Mouse (Mus musculus): ENCODE results near the gene Mbd4. TPM values are rescaled to one million over a fixed set of nuclear protein-coding genes. Genes with fewer than 3 reads are reported as not detected.

Gene Mbd4
- total and polyA plus RNA-seq, 3 experiments: 6.4 to 10.1 TPM; not detected in 1

DNA sequence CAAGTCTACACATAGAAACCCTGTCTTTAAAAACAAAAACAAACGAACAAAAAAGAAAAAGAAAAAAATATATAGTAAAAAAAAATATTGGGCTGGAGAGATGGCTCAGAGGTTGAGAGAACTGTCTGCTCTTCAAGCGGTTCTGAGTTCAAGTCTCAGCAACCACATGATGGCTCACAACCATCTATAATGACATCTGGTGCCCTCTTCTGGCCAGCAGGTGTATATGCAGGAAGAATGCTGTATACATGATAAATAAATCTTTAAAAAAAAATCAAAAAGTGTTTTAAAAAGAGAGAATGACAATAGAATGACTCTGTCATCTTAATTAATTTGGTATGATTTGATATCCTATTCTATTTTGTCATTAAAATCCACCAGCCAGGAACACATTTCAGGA lies 1.3 kb upstream of the Mbd4 start (continued):
- TF ChIP-seq MYB (IDR thresholded peaks at IDR 0.05; ENCODE audit: low read depth, low read length) (no peak), TBP (IDR thresholded peaks at IDR 0.05; ENCODE audit: low read depth, low read length) (no peak), NRF1 (IDR thresholded peaks at IDR 0.05; ENCODE audit: insufficient read depth, low read depth, low read length, poor library complexity, severe bottlenecking) (no peak), SMC3 (IDR thresholded peaks at IDR 0.05; ENCODE audit: low read depth, low read length) (peak; percentile 45)

DNA sequence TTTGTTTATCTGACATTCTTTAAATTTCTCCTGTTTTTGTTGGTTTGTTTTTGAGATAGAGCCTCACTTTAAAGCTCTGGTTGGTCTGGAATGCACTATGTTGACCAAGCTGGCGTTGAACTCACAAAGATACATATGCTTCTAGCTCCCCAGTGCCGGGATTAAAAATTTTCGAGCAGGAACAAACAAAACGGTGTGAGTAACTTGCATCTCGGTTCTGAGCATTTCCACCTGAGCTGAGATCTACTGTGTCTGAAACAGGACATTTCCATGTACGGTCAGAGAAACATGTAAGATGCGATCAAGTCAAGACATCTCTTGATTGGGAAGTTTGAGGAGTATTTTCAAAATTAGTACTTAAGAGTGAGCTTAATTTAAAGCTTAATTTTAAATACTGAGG lies 814 bp upstream of the Mbd4 start:
- peaks cover 0 to 6% of the 10 kb centered on the region in 2 experiments; a peak in 1 of 4 replicates for H3K4me1 ChIP-seq (ENCODE audit: control insufficient read depth in 1 of 2, insufficient read depth in 2 of 2, low read length in 2 of 2)
- peak overlapping the region; percentile 47 for H3K9ac ChIP-seq (ENCODE audit: control insufficient read depth, low read depth, low read length, poor library complexity, severe bottlenecking)
- no peaks in the 10 kb centered on the region for H3K27me3 ChIP-seq (ENCODE audit: control insufficient read depth in 1 of 2, insufficient read depth in 2 of 2, low read length in 2 of 2)
- peak overlapping the region; percentile 18 for H3K27ac ChIP-seq (ENCODE audit: control insufficient read depth, low read depth, low read length)
- no peaks in the 10 kb centered on the region for H3K9me3 ChIP-seq (replicated peaks; ENCODE audit: insufficient read depth, low read length)
- peaks cover 12% of the 10 kb centered on the region for H3K79me2 ChIP-seq (ENCODE audit: control insufficient read depth, insufficient read depth, low read length, poor library complexity)
- H3K4me3 ChIP-seq (ENCODE audit: control insufficient read depth in 1 of 2, insufficient read depth in 1 of 2, low read depth in 2 of 2, low read length in 2 of 2): peak overlapping the region; percentile 56 to 60
- DNase-seq (ENCODE audit: low read depth, low spot score): peak; percentile 60
- peaks cover 0 to 12% of the 10 kb centered on the region in 2 experiments; a peak in 2 of 4 replicates for H3K36me3 ChIP-seq (ENCODE audit: control insufficient read depth in 1 of 2, insufficient read depth in 2 of 2, low read length in 2 of 2)
- no peak for TF ChIP-seq NELFE (IDR thresholded peaks at IDR 0.05; ENCODE audit: low read depth, low read length)
- TF ChIP-seq MXI1 (IDR thresholded peaks at IDR 0.05; ENCODE audit: low read depth, low read length): no peak

DNA sequence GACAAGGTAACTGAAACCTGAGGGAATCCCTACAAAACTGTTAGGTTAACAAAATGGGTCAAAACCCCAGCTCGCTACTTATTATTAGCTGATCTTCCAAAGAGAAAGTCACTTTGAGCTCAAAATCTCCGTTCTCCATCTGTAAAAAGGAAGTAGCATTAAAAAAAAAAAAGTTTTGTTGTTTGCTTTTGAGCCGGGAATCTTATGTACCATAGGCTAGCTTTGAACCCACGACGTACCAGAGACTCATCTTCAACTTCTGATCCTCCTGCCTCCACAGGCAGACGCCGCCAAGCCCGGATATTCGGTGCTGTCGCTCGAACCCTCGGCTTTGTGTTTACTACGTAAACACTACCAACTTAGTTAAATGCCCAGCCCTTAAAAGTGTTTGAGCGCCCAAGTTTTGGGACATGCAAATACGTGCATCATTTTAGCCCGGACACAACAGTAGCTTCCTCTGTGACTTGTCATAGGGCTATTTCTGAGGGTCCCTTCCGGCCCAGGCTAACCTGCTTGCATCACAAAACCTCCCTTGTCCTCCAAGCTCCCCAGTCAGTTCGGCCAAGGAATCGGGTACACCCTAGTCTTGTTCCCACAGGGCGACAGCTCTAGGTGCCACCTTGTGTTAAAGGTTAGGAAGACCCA lies 603 bp downstream of the Mbd4 start:
- H3K27ac ChIP-seq (ENCODE audit: control insufficient read depth, low read depth, low read length): peak overlapping the region; percentile 85
- H3K36me3 ChIP-seq (ENCODE audit: control insufficient read depth in 1 of 2, insufficient read depth in 2 of 2, low read length in 2 of 2): peaks cover 0 to 20% of the 10 kb centered on the region in 2 experiments; a peak in 2 of 4 replicates
- H3K4me3 ChIP-seq (ENCODE audit: control insufficient read depth in 1 of 2, insufficient read depth in 1 of 2, low read depth in 2 of 2, low read length in 2 of 2): peak overlapping the region; percentile 52 to 86
- H3K9me3 ChIP-seq (replicated peaks; ENCODE audit: insufficient read depth, low read length): no peaks in the 10 kb centered on the region
- H3K4me1 ChIP-seq (ENCODE audit: control insufficient read depth in 1 of 2, insufficient read depth in 2 of 2, low read length in 2 of 2): peaks cover 2 to 9% of the 10 kb centered on the region in 2 experiments; a peak in 3 of 4 replicates
- TF ChIP-seq ETS1 (IDR thresholded peaks at IDR 0.05; ENCODE audit: low read depth, low read length) (no peak), MYB (IDR thresholded peaks at IDR 0.05; ENCODE audit: low read depth, low read length) (no peak), RCOR1 (IDR thresholded peaks at IDR 0.05; ENCODE audit: low read depth, low read length) (no peak; the same call in 1 of the 2 replicates), NRF1 (IDR thresholded peaks at IDR 0.05; ENCODE audit: insufficient read depth, low read depth, low read length, poor library complexity, severe bottlenecking) (no peak), SIN3A (IDR thresholded peaks at IDR 0.05; ENCODE audit: low read length) (peak; percentile 59), ZMIZ1 (IDR thresholded peaks at IDR 0.05; ENCODE audit: low read depth, low read length) (no peak), EP300 (IDR thresholded peaks at IDR 0.05; ENCODE audit: low read depth in 1 of 2, low read length in 2 of 2) (no peak), BHLHE40 (IDR thresholded peaks at IDR 0.05; ENCODE audit: borderline replicate concordance, low read depth, low read length) (no peak), NELFE (IDR thresholded peaks at IDR 0.05; ENCODE audit: low read depth, low read length) (no peak), ZNF384 (IDR thresholded peaks at IDR 0.05; ENCODE audit: low read depth, low read length) (peak; percentile 92), GATA1 (IDR thresholded peaks at IDR 0.05; ENCODE audit: low read depth, low read length) (0 out of 2 replicates have a peak, but pooled peaks have one; percentile 7)
- peaks cover 12% of the 10 kb centered on the region for H3K79me2 ChIP-seq (ENCODE audit: control insufficient read depth, insufficient read depth, low read length, poor library complexity)
- H3K27me3 ChIP-seq (ENCODE audit: control insufficient read depth in 1 of 2, insufficient read depth in 2 of 2, low read length in 2 of 2): no peaks in the 10 kb centered on the region
- H3K9ac ChIP-seq (ENCODE audit: control insufficient read depth, low read depth, low read length, poor library complexity, severe bottlenecking): peak overlapping the region; percentile 71
- DNase-seq (ENCODE audit: low read depth, low spot score): no peak
